Mouse (Mus musculus) thymus, adult 2 months (tissue): Measurements from ENCODE around the gene Gm20388. TPM values are rescaled to one million over a fixed set of nuclear protein-coding genes. Genes with fewer than 3 reads are reported as not detected.
A peak's percentile ranks its signal among the peaks of the same experiment; 100 is the strongest.

ENCODE experiments used
- DNase-seq: peaks from one replicate; pipeline ENCODE4 v3.0.0; 2021
- H3K27ac ChIP-seq: fragments of 200-500 bp; 2 replicates; pipeline ENCODE4 v1.5.1; 2012; ENCODE audit warnings: low read length, control low read depth; ENCODE audit not compliant: control insufficient read depth, insufficient read depth
- H3K27me3 ChIP-seq: fragments of 200-500 bp; 2 replicates; pipeline ENCODE4 v1.6.1; 2012; ENCODE audit warnings: mild to moderate bottlenecking, low read length, moderate library complexity, mixed read lengths; ENCODE audit not compliant: control insufficient read depth, insufficient read depth
- H3K36me3 ChIP-seq: fragments of 200-500 bp; 2 replicates; pipeline ENCODE4 v1.6.1; 2012; ENCODE audit warnings: mild to moderate bottlenecking, low read length, moderate library complexity; ENCODE audit not compliant: control insufficient read depth, insufficient read depth
- H3K4me1 ChIP-seq: fragments of 200-500 bp; replicated peaks from 2 replicates; pipeline ENCODE4 v1.6.1; 2012; ENCODE audit warnings: low read length; ENCODE audit not compliant: control insufficient read depth, insufficient read depth
- H3K4me3 ChIP-seq: fragments of 200-500 bp; 2 replicates; pipeline ENCODE4 v1.5.1; 2012; ENCODE audit warnings: mild to moderate bottlenecking, low read length, control low read depth, moderate library complexity; ENCODE audit not compliant: control insufficient read depth, insufficient read depth
- CTCF ChIP-seq: fragments of 200-500 bp; IDR thresholded peaks from 2 replicates; pipeline ENCODE4 v1.5.1; 2012; ENCODE audit warnings: mild to moderate bottlenecking, control low read depth, low read length, moderate library complexity, borderline replicate concordance; ENCODE audit not compliant: control insufficient read depth, poor library complexity, insufficient read depth; ENCODE audit errors: extremely low read depth
- POLR2A ChIP-seq: fragments of 200-500 bp; IDR thresholded peaks from 2 replicates; pipeline ENCODE4 v1.6.1; 2012; ENCODE audit warnings: mild to moderate bottlenecking, low read length, control low read depth, moderate library complexity; ENCODE audit not compliant: control insufficient read depth, poor library complexity, insufficient read depth; ENCODE audit errors: extremely low read depth
- WGBS: fragments of 180-500 bp; shearing (Covaris S2); methylation state at CpG from one replicate; pipeline ENCODE4 v1.1.7; 2018; 5-methylcytosine and 5-hydroxymethylcytosine counted together
- polyA plus RNA-seq: library from polyadenylated mRNA; depleted of rRNA; stranded (reverse); fragments of >200 nt; gene quantifications from 2 replicates; pipeline ENCODE4 v1.2.3, GENCODE M21; 2012

The Gm20388 gene
- polyA plus RNA-seq, 1 experiment: 103 TPM

DNA sequence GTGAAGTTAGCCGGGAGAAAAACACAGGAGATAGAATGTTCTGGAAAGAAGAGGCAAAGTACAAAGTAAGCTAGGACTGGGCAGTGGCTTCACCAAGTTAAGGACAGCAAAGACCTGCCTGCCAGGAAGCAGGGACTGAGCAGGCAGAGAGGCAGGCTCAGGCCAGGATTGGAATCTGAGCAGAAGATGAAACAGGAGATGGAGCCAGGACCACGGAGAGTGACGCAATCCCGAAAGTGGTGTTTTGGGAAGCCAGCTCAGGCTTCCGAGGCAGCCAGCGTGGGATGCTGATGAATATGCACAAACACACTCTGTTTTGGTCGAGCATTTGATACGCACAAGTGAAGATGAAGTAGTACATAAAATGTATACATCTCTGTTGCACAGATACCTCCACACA lies 1673.0 kb downstream of the Gm20388 start:
- WGBS: 83% methylated on average over 8 of the region's 8 CpGs
- Histone ChIP-seq H3K27me3 (no peaks in the 10 kb centered on the region), H3K27ac (no peak overlapping the region), H3K4me3 (no peak overlapping the region), H3K4me1 (peaks cover 11% of the 10 kb centered on the region; the same call in 1 of the 2 replicates), H3K36me3 (no peaks in the 10 kb centered on the region)
- no peak for DNase-seq
- TF ChIP-seq POLR2A: no peak
- TF ChIP-seq CTCF: no peak

DNA sequence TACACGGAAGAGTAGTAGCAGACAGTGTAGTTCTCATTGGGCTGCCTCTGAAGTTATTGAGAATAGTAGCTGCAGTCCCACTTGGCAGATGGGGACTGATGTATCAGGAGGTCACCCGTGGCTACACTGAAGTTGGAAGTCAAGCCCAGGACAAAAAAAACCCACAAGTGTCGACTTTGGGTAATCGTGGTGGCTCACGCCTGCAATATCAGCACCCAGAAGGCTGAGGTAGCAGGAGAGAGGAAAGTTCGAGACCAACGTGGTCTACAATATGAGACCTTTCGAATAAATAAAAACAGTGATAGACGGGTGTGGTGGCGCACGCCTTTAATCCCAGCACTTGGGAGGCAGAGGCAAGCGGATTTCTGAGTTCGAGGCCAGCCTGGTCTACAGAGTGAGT lies 1674.1 kb downstream of the Gm20388 start:
- WGBS: 37% methylated on average over 13 of the region's 13 CpGs

DNA sequence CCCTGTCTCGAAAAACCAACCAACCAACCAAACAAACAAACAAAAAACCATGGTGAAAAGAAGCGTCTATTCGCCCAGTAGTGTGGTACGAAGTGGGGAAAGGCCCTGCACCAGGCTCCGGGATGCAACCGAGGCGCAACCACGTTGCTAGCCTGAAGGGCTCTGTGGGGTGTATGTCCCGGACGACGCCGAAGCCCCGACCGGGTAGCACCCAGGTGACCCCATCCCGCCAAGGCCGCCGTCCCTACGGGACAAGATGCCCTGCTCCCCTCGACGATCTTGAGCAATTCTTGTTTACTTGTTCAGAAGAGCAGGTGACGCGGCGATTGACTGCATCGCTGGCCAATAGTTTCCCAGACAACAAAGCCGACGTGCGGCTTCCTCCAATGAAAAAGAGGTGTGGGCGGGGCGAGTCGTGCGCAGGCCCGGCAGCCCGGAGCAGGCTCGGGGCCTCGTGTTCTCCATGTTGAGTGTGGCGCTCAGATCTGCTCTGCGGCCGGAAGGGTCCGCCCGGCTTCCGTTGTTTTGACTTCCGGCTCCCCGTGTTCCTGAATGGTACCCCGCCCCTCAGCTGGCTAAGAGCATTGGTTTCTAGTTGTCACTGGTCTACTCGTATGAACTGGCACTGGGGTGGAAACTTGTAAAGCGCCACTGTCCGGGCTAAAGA lies 1674.7 kb downstream of the Gm20388 start:
- Histone ChIP-seq H3K4me1 (peaks cover 7% of the 10 kb centered on the region; the same call in 1 of the 2 replicates), H3K27me3 (no peaks in the 10 kb centered on the region), H3K4me3 (peak overlapping the region; percentile 75), H3K27ac (peak overlapping the region; percentile 57; the same call in 1 of the 2 replicates), H3K36me3 (no peaks in the 10 kb centered on the region)
- 1% methylated on average over 47 of the region's 47 CpGs for WGBS
- TF ChIP-seq CTCF (peak; percentile 45; the same call in 1 of the 2 replicates), POLR2A (peak; percentile 98)
- peak; percentile 99 for DNase-seq

More for the DNA sequence above, 1674.1 kb downstream of the Gm20388 start:
- DNase-seq: no peak
- Histone ChIP-seq H3K27me3 (no peaks in the 10 kb centered on the region), H3K4me1 (peaks cover 7% of the 10 kb centered on the region; the same call in 1 of the 2 replicates), H3K27ac (no peak overlapping the region), H3K36me3 (no peaks in the 10 kb centered on the region), H3K4me3 (peak overlapping the region; percentile 75)
- TF ChIP-seq CTCF (no peak), POLR2A (no peak)

DNA sequence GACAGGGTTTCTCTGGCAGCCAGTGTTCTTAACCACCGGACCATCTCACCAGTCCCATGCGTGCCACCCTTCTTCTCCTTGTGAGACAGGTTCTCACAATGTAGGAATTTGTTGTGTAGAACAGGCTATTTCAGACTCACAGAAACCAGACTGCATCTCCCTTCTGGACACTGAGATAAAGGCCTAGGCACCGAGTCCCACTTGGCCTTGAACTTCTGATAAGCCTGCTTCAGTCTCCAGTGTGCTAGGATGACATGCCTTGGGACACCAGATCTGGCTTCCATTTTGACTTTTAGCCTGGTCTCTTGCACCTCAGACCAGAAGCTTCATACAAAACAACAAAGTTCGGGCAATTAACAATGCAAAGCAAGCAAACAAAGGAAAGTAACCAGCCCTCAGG lies 1678.1 kb downstream of the Gm20388 start:
- no peak overlapping the region for H3K4me3 ChIP-seq
- no peak overlapping the region for H3K27ac ChIP-seq
- WGBS: 95% methylated on average over 4 of the region's 4 CpGs
- no peaks in the 10 kb centered on the region for H3K27me3 ChIP-seq
- TF ChIP-seq CTCF (no peak), POLR2A (no peak)
- peaks cover 17% of the 10 kb centered on the region for H3K4me1 ChIP-seq
- no peaks in the 10 kb centered on the region for H3K36me3 ChIP-seq
- no peak for DNase-seq

DNA sequence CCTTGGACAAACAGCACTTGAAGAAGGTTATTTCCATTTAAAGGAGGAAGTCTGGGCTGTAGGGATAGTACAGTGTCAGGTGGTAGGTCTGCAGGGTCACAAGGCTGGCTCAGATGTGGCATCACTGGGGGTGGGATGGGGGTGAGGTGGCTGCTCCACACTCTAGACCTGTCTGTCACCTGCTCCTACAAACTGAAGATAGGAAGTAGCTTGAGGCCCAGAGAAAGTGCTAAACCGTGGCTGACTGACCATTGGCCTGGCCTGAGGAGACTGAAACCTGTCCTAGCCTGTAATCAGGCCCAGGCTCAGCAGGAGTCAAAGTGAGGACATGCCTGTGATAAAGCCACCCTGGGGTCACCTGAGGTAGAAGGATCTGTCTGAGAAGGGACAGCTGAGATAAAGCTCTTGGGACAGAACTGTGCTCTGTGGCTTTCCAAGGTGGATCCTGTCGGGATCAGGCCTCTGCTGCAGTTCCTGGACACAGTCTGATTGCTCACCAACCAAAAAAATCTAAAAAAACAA lies 1678.6 kb downstream of the Gm20388 start:
- DNase-seq: no peak
- TF ChIP-seq CTCF: no peak
- TF ChIP-seq POLR2A: no peak
- WGBS: 85% methylated on average over 2 of the region's 2 CpGs
- peaks cover under 1% of the 10 kb centered on the region; the same call in 1 of the 2 replicates for H3K36me3 ChIP-seq
- H3K4me3 ChIP-seq: no peak overlapping the region
- H3K27ac ChIP-seq: no peak overlapping the region
- no peaks in the 10 kb centered on the region for H3K27me3 ChIP-seq
- H3K4me1 ChIP-seq: peaks cover 17% of the 10 kb centered on the region

DNA sequence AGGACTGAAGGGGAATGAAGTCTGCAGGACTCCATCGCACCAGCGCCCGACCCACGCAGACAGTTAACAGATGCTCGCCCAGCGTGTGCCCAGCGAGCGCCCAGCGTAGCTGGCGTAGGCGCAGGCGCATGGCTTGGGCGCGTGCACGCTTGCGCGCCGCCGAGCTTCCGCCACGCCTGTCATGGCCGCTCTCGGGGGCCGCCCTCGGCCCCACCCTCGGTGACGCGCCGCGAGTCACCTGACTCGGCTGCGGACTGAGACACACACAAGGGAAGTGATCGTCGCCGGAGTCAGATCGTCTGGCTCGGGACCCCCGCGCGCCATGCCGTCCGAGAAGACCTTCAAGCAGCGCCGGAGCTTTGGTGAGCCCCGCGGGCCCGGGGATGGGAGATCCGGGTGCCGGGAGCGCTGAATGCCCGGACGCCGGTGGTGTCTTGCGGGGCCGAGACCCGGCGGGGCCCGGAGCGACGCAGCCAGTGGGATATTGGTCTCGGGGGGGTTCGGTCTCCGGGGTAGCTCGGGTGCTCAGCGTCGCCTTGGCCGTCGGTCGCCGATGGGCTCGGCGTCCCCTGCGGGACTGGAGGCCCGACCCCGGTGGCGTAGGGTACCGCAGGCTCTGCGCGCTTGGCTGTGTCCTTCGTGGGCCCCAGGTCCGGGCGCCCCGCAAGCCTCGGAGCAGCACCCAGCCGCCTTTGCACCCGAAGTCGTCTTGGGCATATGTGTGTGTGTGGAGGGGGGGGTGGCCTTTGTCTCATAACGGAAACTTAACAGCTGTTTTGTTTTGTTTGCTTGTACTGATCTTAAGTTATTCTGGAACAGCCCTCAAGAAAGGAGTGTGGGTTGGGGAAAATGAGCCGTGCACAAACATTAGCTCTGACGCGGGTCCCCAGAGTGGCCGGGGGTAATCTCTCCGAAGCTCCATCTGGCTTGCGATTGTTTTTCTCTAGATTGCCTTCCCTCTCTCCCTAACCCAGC lies 1679.8 kb downstream of the Gm20388 start, which contains the start of gene Map1lc3b:
TSS of gene Map1lc3b (plus strand) at position 159 of the 975 bp plus-strand sequence.
- DNase-seq: peak; percentile 97
- H3K27ac ChIP-seq: peak within 1 kb of the TSS; percentile 45; the same call in 1 of the 2 replicates
- WGBS: under 1% methylated on average over 94 of the region's 94 CpGs
- H3K27me3 ChIP-seq: no peaks in the 10 kb centered on the region
- H3K4me1 ChIP-seq: peaks cover 13% of the 10 kb centered on the region
- TF ChIP-seq CTCF (peak; percentile 41; the same call in 1 of the 2 replicates), POLR2A (peak; percentile 92)
- peaks cover 3% of the 10 kb centered on the region; the same call in 1 of the 2 replicates for H3K36me3 ChIP-seq
- H3K4me3 ChIP-seq: peak within 1 kb of the TSS; percentile 68
